Mouse (Mus musculus): ENCODE measurements around the gene Zswim5. TPM values are rescaled to one million over a fixed set of nuclear protein-coding genes. Genes with fewer than 3 reads are reported as not detected.
A peak's percentile ranks its signal among the peaks of the same experiment; 100 is the strongest.

The Zswim5 gene
- polyA plus RNA-seq, 1 experiment from 2014 or later, result 10.1 TPM

- H3K4me2 ChIP-seq, result no peak overlapping the region
- H3K36me3 ChIP-seq (ENCODE audit: control insufficient read depth, insufficient read depth, low read length), result no peaks in the 10 kb centered on the region; the same call in 1 of the 2 replicates
- H3K27me3 ChIP-seq (ENCODE audit: control insufficient read depth, insufficient read depth, low read length), result no peaks in the 10 kb centered on the region
- peak; percentile 64; the same call in 1 of the 2 replicates for ATAC-seq (ENCODE audit: low FRiP score)
- WGBS, result 39% methylated on average over 5 of the region's 5 CpGs
- no peaks in the 10 kb centered on the region for H3K9me3 ChIP-seq (ENCODE audit: control insufficient read depth, low read length)
- H3K4me1 ChIP-seq (ENCODE audit: control insufficient read depth, insufficient read depth, low read length), result peaks cover 5% of the 10 kb centered on the region; the same call in 1 of the 2 replicates
- no peak overlapping the region for H3K4me3 ChIP-seq (ENCODE audit: low read depth, low read length)
- no peak overlapping the region for H3K9ac ChIP-seq (ENCODE audit: low read length)
- peak; percentile 86 for DNase-seq (ENCODE audit: low spot score, missing footprints)
- H3K27ac ChIP-seq (ENCODE audit: low read depth, low read length), result no peak overlapping the region
Measured at GRCm38 (mm10) chr4:116944055-116944454, 66.9 kb downstream of the Zswim5 start.

GRCm38 (mm10) chr4:116951642-116952041, 74.5 kb downstream of the Zswim5 start:
- no peaks in the 10 kb centered on the region for H3K36me3 ChIP-seq (ENCODE audit: control insufficient read depth, insufficient read depth, low read length)
- H3K9ac ChIP-seq (ENCODE audit: low read length), result no peak overlapping the region
- H3K9me3 ChIP-seq (ENCODE audit: control insufficient read depth, low read length), result no peaks in the 10 kb centered on the region
- 55% methylated on average over 1 of the region's 1 CpGs for WGBS
- H3K4me2 ChIP-seq, result no peak overlapping the region
- no peaks in the 10 kb centered on the region for H3K27me3 ChIP-seq (ENCODE audit: control insufficient read depth, insufficient read depth, low read length)
- H3K27ac ChIP-seq (ENCODE audit: low read depth, low read length), result no peak overlapping the region
- ATAC-seq (ENCODE audit: low FRiP score) (no peak), DNase-seq (ENCODE audit: low spot score, missing footprints) (no peak)
- H3K4me3 ChIP-seq (ENCODE audit: low read depth, low read length), result no peak overlapping the region
- no peaks in the 10 kb centered on the region for H3K4me1 ChIP-seq (ENCODE audit: control insufficient read depth, insufficient read depth, low read length)

GRCm38 (mm10) chr4:116954951-116955350, 77.8 kb downstream of the Zswim5 start:
- Histone ChIP-seq H3K9me3 (ENCODE audit: control insufficient read depth, low read length) (no peaks in the 10 kb centered on the region), H3K4me1 (ENCODE audit: control insufficient read depth, insufficient read depth, low read length) (no peaks in the 10 kb centered on the region), H3K4me2 (no peak overlapping the region), H3K27ac (ENCODE audit: low read depth, low read length) (no peak overlapping the region), H3K4me3 (ENCODE audit: low read depth, low read length) (no peak overlapping the region), H3K9ac (ENCODE audit: low read length) (no peak overlapping the region), H3K36me3 (ENCODE audit: control insufficient read depth, insufficient read depth, low read length) (no peaks in the 10 kb centered on the region), H3K27me3 (ENCODE audit: control insufficient read depth, insufficient read depth, low read length) (no peaks in the 10 kb centered on the region)
- 93% methylated on average over 7 of the region's 7 CpGs for WGBS
- ATAC-seq (ENCODE audit: low FRiP score) (no peak), DNase-seq (ENCODE audit: low spot score, missing footprints) (no peak)

- peaks cover 11% of the 10 kb centered on the region; the same call in 1 of the 2 replicates for H3K36me3 ChIP-seq (ENCODE audit: control insufficient read depth, insufficient read depth, low read length)
- ATAC-seq (ENCODE audit: low FRiP score) (no peak), DNase-seq (ENCODE audit: low spot score, missing footprints) (no peak)
- H3K27ac ChIP-seq (ENCODE audit: low read depth, low read length), result no peak overlapping the region
- no peaks in the 10 kb centered on the region for H3K4me1 ChIP-seq (ENCODE audit: control insufficient read depth, insufficient read depth, low read length)
- no peaks in the 10 kb centered on the region for H3K27me3 ChIP-seq (ENCODE audit: control insufficient read depth, insufficient read depth, low read length)
- 76% methylated on average over 2 of the region's 2 CpGs for WGBS
- no peak overlapping the region for H3K4me3 ChIP-seq (ENCODE audit: low read depth, low read length)
- H3K4me2 ChIP-seq, result no peak overlapping the region
- H3K9ac ChIP-seq (ENCODE audit: low read length), result no peak overlapping the region
- no peaks in the 10 kb centered on the region for H3K9me3 ChIP-seq (ENCODE audit: control insufficient read depth, low read length)
Measured at GRCm38 (mm10) chr4:116976503-116976902, 99.3 kb downstream of the Zswim5 start.

- no peaks in the 10 kb centered on the region for H3K27me3 ChIP-seq (ENCODE audit: control insufficient read depth, insufficient read depth, low read length)
- no peak overlapping the region for H3K9ac ChIP-seq (ENCODE audit: low read length)
- no peak overlapping the region for H3K4me2 ChIP-seq
- no peaks in the 10 kb centered on the region for H3K4me1 ChIP-seq (ENCODE audit: control insufficient read depth, insufficient read depth, low read length)
- 94% methylated on average over 7 of the region's 7 CpGs for WGBS
- DNase-seq (ENCODE audit: low spot score, missing footprints) (peak; percentile 53), ATAC-seq (ENCODE audit: low FRiP score) (no peak)
- H3K9me3 ChIP-seq (ENCODE audit: control insufficient read depth, low read length), result no peaks in the 10 kb centered on the region
- no peak overlapping the region for H3K4me3 ChIP-seq (ENCODE audit: low read depth, low read length)
- peaks cover under 1% of the 10 kb centered on the region; the same call in 1 of the 2 replicates for H3K36me3 ChIP-seq (ENCODE audit: control insufficient read depth, insufficient read depth, low read length)
- no peak overlapping the region for H3K27ac ChIP-seq (ENCODE audit: low read depth, low read length)
Measured at GRCm38 (mm10) chr4:116985681-116986080, 108.5 kb downstream of the Zswim5 start.

- 67% methylated on average over 17 of the region's 17 CpGs for WGBS
- no peaks in the 10 kb centered on the region for H3K4me1 ChIP-seq (ENCODE audit: control insufficient read depth, insufficient read depth, low read length)
- H3K27ac ChIP-seq (ENCODE audit: low read depth, low read length), result no peak overlapping the region
- ATAC-seq (ENCODE audit: low FRiP score), result peak; percentile 79
- no peaks in the 10 kb centered on the region for H3K9me3 ChIP-seq (ENCODE audit: control insufficient read depth, low read length)
- H3K36me3 ChIP-seq (ENCODE audit: control insufficient read depth, insufficient read depth, low read length), result no peaks in the 10 kb centered on the region; the same call in 1 of the 2 replicates
- no peak overlapping the region for H3K9ac ChIP-seq (ENCODE audit: low read length)
- DNase-seq (ENCODE audit: low spot score, missing footprints), result peak; percentile 91
- H3K27me3 ChIP-seq (ENCODE audit: control insufficient read depth, insufficient read depth, low read length), result no peaks in the 10 kb centered on the region
- no peak overlapping the region for H3K4me2 ChIP-seq
- no peak overlapping the region for H3K4me3 ChIP-seq (ENCODE audit: low read depth, low read length)
Measured at GRCm38 (mm10) chr4:116986400-116987121, 109.4 kb downstream of the Zswim5 start.

- H3K4me1 ChIP-seq (ENCODE audit: control insufficient read depth, insufficient read depth, low read length), result no peaks in the 10 kb centered on the region
- H3K9me3 ChIP-seq (ENCODE audit: control insufficient read depth, low read length), result no peaks in the 10 kb centered on the region
- H3K36me3 ChIP-seq (ENCODE audit: control insufficient read depth, insufficient read depth, low read length), result no peaks in the 10 kb centered on the region; the same call in 1 of the 2 replicates
- 76% methylated on average over 5 of the region's 5 CpGs for WGBS
- no peak for ATAC-seq (ENCODE audit: low FRiP score)
- H3K27ac ChIP-seq (ENCODE audit: low read depth, low read length), result no peak overlapping the region
- no peak overlapping the region for H3K4me3 ChIP-seq (ENCODE audit: low read depth, low read length)
- H3K4me2 ChIP-seq, result no peak overlapping the region
- no peak overlapping the region for H3K9ac ChIP-seq (ENCODE audit: low read length)
- no peaks in the 10 kb centered on the region for H3K27me3 ChIP-seq (ENCODE audit: control insufficient read depth, insufficient read depth, low read length)
- peak; percentile 81 for DNase-seq (ENCODE audit: low spot score, missing footprints)
Measured at GRCm38 (mm10) chr4:116987122-116987456, 109.9 kb downstream of the Zswim5 start.

- Histone ChIP-seq H3K4me3 (ENCODE audit: low read depth, low read length) (no peak overlapping the region), H3K27me3 (ENCODE audit: control insufficient read depth, insufficient read depth, low read length) (no peaks in the 10 kb centered on the region), H3K27ac (ENCODE audit: low read depth, low read length) (no peak overlapping the region), H3K4me2 (no peak overlapping the region), H3K36me3 (ENCODE audit: control insufficient read depth, insufficient read depth, low read length) (no peaks in the 10 kb centered on the region; the same call in 1 of the 2 replicates), H3K4me1 (ENCODE audit: control insufficient read depth, insufficient read depth, low read length) (peaks cover 11% of the 10 kb centered on the region), H3K9me3 (ENCODE audit: control insufficient read depth, low read length) (no peaks in the 10 kb centered on the region), H3K9ac (ENCODE audit: low read length) (no peak overlapping the region)
- ATAC-seq (ENCODE audit: low FRiP score) (no peak), DNase-seq (ENCODE audit: low spot score, missing footprints) (no peak)
- WGBS, result 71% methylated on average over 6 of the region's 6 CpGs
Measured at GRCm38 (mm10) chr4:116989731-116990130, 112.6 kb downstream of the Zswim5 start.

GRCm38 (mm10) chr4:116991366-116991765, 114.2 kb downstream of the Zswim5 start:
- WGBS, result 19% methylated on average over 7 of the region's 7 CpGs
- Histone ChIP-seq H3K9ac (ENCODE audit: low read length) (no peak overlapping the region), H3K36me3 (ENCODE audit: control insufficient read depth, insufficient read depth, low read length) (no peaks in the 10 kb centered on the region; the same call in 1 of the 2 replicates), H3K9me3 (ENCODE audit: control insufficient read depth, low read length) (no peaks in the 10 kb centered on the region), H3K4me3 (ENCODE audit: low read depth, low read length) (no peak overlapping the region), H3K27ac (ENCODE audit: low read depth, low read length) (no peak overlapping the region), H3K4me1 (ENCODE audit: control insufficient read depth, insufficient read depth, low read length) (peaks cover 19% of the 10 kb centered on the region), H3K27me3 (ENCODE audit: control insufficient read depth, insufficient read depth, low read length) (no peaks in the 10 kb centered on the region), H3K4me2 (no peak overlapping the region)
- ATAC-seq (ENCODE audit: low FRiP score), result 0 out of 2 replicates have a peak, but pooled peaks have one; percentile 3
- DNase-seq (ENCODE audit: low spot score, missing footprints), result peak; percentile 98

All from midbrain, embryonic 11.5 days (tissue).